Mouse (Mus musculus) skeletal muscle tissue, adult 2 months (tissue): ENCODE data around the gene Pard3.
"Not testable (repeated sequence)": the region's sequence is repeated elsewhere in the genome, so short reads cannot be mapped to it uniquely, and the experiment has no call there.

ENCODE experiments used
- DNase-seq: peaks from one replicate; pipeline ENCODE4 v3.0.0-alpha.2; 2012; ENCODE audit warnings: low read depth, low spot score

Pard3 gene

DNA sequence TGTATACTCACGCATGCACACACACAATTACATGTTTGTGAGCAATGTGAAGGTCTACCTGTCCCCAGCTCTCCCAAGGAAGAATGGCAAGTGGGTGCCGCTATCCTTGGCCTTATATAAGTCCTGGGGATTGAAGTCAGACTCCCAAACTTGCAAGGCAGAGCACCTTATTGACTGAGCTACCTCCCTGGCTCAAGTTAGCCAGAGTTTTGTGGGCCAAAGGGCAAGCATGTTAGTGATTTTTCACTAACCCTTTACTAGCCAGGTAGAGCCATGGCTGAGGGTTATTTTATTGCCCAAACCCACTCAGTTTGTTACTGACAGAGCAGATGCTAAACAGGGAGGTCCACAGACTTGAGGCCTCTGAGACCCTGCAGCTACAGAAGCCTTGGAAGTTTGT lies 73.1 kb downstream of the Pard3 start:
- no peak for DNase-seq

DNA sequence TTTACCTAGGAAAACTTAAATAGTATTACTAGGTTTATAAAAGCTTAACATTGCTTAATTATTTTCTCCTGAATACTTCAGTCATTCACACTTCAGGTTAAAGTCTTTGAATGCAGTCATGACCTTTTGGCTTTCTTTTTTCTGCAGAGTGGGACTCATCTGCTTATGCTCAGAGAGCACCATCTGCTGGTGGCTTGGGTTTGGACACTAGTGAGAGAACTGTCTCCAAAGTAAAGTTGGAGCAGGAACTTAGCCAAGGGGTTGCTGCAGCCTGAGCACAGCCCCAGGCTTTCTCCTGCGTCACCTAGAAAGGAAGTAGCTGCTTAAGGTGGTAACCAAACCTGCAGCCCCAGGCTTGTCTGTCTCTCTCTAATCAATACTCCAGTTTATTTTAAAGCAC lies 75.5 kb downstream of the Pard3 start:
- DNase-seq = peak; percentile 69

DNA sequence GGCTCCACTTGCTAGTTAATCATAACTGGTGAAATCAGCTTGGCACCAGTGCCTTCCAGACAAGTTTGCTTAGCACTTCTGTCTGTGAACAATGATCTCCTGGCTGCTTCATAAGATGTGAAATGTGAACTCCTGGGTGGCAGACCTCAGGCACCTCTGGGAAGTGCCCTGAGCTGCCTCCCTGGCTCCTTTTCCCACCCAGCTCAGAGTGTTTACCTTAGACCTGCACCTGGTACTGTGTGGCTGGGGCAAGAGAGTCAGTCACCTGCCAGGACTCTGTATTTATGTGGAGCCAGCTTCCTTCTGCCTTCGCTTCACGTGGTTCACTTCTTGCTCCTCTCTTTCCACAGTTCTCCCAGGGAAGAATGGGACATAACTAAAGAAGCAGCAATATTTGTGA lies 77.3 kb downstream of the Pard3 start:
- DNase-seq = no peak

DNA sequence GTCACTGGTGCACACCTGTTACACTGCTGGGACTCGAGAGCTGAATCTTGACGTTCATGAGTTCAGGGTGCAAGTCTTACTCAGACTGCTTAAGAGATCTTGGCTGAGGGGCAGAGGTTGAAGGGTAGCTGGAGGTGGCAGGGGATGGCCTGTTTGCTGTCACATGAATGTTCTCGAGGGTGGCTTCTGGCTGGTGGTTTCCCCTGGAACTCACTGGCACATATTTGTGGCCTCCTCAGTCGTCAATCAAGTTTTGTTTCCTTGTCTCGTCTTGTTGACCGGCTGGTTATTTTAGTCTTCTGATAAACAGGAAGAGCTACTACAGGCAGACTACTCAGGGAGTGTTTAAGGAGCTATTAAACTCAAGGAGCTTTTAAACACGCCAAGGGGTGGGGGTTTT lies 79.9 kb downstream of the Pard3 start:
- peak; percentile 17 for DNase-seq

DNA sequence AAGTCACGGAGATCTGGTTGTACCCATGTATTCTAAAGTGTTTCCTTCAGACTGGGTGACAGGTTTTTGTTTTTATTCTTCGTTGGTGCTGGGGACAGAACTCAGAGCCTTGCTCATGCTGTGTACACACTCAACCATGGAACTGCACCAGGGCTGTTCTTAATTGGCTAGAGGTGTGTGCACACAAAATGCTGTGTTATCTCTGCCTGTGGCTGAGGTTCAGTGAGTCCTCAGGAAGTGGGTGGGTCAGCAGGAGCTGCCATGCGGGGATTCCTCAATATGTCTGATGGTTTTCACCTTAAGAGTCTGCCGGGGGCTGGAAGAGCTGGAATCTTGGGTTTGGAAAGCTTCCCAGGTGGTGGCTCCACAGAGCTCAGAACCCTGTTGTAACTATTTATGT lies 80.9 kb downstream of the Pard3 start:
- no peak for DNase-seq

DNA sequence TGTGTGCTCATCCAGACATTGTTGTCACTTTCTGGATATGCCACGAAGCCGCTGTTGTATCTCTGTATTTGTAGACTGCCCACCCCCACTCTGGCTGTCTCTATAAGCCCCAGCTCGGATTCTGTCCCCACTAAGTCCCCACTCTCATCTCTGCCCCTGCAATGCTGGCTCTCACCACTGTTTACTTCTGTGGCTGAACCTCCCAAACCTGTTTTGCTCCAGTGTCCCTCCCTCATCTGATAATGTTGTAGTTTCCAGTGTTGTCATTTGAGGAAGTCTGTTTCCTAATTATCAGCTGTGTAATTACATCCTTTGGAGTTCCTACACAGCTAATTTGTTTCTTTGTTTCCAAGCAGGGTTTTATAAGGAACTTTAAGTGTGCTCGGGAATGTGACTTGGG lies 81.4 kb downstream of the Pard3 start:
- DNase-seq = no peak

DNA sequence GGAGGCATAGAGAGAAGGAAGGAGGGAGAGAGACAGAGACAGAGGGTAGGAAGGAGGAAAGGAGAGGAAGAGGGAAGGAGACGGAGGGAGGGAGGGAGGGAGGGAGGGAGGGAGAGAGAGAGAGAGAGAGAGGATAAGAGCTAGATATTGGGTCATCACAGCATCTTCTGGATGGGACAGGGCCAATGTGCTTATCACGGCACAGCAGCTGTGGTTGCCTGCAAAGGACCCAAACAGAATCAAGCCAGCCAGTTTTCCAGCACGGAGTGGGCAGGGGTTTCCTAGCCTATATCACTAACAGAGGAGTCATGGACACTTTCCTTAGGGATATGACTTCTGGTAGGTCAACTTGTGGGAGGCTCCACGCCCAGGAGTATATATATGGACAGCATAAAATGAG lies 82.4 kb downstream of the Pard3 start:
- DNase-seq = no peak

DNA sequence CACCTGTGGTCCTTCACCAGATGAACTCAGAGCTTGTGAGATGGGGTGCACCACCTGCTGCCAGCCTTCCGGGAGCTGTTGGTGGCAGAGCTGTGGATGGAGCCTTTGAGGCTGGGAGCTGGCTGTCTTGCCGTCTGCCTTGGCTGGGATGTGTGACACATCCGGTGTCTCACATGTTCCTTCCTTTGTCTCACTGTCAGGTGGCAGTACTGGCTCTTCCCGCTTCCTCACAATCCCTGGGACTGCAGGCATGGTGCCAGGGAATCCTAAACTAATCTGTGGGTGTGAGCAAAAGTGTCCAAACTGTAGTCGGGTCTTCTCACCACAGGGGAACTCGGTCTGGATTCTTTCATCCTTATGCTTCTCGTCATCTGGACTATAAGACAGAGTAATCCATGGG lies 85.1 kb downstream of the Pard3 start:
- DNase-seq = no peak

- no peak for DNase-seq
Measured at GRCm38 (mm10) chr8:127150645-127151044, 87.0 kb downstream of the Pard3 start.

GRCm38 (mm10) chr8:127151706-127152105 lies 88.0 kb downstream of the Pard3 start:
- no peak for DNase-seq

DNA sequence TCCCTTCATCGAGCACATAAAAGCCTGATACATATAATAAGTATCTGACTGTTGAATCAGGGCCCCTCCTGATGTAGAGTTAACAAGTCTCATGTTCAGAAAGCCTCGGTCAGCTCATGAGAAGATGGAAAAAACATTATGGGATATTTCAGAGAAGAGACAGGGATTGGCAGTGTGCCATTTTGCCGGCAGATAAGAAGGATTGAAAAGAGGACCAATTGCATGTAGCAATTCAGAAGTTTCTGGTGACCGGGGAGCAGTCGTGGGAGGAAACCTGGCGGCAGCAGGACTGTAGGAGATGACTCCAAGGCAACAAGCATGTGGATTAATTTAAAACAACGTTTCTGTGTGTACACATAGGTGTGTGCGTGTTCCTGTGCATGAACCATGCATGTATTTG lies 93.4 kb downstream of the Pard3 start:
- DNase-seq = no peak

- DNase-seq = no peak
Measured at GRCm38 (mm10) chr8:127159421-127159966, 95.8 kb downstream of the Pard3 start.

DNA sequence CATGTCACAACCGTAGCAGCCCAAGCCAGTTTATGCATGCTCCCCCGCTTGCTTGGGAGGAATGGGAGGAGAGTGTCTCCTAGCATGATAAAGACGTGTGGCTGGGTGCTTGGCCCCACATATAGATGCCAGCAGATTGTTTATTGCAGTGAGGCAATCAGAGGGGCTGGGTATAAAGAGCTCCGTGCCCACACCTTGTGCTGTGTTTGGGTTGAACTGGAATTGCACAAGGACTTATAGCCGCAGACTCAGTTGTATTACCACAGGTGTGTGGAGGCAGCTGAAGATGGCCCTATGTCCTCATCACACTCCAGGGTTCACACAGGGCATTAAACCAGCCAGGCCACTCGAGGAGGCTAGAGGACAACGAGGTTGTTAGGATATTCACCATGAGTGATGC lies 98.2 kb downstream of the Pard3 start:
- no peak for DNase-seq

- DNase-seq = peak; percentile 63
Measured at GRCm38 (mm10) chr8:127162821-127163220, 99.1 kb downstream of the Pard3 start.

- no peak for DNase-seq
Measured at GRCm38 (mm10) chr8:127164326-127165280, 100.9 kb downstream of the Pard3 start.

GRCm38 (mm10) chr8:127168496-127168895 lies 104.8 kb downstream of the Pard3 start:
- DNase-seq = no peak

GRCm38 (mm10) chr8:127169361-127169760 lies 105.7 kb downstream of the Pard3 start:
- DNase-seq = no peak

GRCm38 (mm10) chr8:127170372-127170771 lies 106.7 kb downstream of the Pard3 start:
- not testable (repeated sequence) for DNase-seq

DNA sequence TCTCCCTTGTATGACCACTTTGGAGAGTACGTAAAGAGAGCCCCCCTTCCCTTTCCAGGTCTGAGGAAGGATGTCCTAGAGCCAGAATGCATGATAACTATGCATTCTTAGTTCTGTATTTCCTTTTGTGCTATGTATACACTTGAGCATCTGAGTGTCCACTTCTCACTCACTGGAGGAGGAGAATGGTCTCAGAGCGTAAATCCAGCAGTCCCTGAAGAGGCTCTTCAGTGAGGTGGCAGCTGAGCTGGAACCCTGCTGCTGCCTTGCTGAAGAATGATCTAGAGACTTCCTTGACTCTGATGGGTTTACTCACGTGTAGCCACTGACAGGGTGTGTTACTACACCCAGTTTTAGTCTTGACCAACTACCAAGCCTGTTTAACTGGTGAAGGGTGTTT lies 107.2 kb downstream of the Pard3 start:
- no peak for DNase-seq

DNA sequence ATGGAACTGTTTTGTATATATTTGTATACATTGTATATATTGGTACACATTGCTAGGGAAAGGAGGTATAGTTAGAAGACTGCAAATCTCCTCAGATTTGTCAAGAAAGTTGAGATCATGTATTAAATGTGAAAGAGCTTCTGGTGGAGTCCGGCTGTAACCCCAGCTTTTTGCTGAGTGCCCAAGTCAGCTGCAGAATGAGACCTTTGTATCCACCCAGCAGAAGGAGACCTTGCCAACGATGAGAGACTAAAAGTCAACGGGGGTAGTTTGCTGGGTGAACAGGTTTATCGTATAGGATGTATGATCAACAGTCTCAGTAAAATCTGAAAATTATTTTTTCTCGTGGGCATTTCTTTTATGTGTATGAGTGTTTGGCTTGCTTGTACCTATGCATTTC lies 109.8 kb downstream of the Pard3 start:
- no peak for DNase-seq

- DNase-seq = no peak
Measured at GRCm38 (mm10) chr8:127174411-127174810, 110.7 kb downstream of the Pard3 start.

DNA sequence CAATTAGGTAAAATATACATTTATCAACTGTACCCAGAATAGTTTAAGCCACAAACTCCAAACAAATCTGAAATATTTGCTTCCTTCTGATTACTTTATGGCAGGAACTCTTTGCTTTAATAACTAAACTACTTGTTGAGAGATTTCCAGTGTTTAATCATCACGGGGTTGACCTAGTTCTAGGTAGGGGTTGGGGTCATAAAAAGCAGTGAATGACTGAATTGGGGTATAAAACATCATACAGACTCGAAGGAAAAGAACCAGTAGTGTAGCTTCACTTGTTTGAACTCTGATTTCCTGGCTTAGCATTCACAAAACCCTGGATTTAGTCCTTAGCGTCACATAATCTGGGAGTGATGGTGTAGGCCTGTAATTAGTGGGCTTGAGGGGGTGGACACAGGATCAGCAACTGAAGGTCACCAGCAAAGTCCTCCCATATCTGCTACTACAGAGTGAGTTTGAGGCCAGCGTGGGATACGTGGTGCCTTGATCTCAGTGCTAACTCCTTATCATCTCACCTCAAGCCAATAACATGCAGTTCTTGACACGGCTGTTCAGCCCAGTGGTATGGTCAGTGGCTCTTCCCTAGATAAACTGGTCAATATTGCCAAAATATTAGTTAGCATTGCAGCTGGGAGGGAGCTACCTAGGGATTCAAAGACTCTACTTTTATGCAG lies 111.6 kb downstream of the Pard3 start:
- no peak for DNase-seq

- DNase-seq = peak; percentile 52
Measured at GRCm38 (mm10) chr8:127178634-127179033, 114.9 kb downstream of the Pard3 start.
